Mouse (Mus musculus): ENCODE data around the gene Sept12. TPM values are rescaled to one million over a fixed set of nuclear protein-coding genes. Genes with fewer than 3 reads are reported as not detected.

The Sept12 gene
- polyA plus RNA-seq, 1 experiment from 2014 or later, result not detected

DNA sequence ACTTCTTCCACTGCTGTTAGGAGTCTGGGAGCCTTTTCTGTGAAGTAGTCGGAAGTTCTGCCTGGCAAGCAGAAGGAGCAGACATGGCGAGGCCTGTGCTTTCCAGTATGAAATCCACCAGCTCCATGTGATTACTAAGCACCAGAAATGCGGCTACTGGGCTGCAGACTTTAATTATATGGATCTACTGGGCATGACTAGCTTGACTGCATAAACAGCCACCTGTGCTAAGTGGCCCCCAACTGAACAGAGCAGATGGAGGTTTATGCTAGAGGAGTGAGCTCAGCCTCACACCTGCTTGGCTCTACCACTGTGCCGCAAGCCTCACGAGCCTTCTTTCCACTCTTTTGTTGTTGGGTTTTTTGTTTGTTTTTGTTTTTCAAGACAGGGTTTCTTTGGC, 23.1 kb downstream of the Sept12 start:
- Histone ChIP-seq H3K4me2 (ENCODE audit: low read length) (no peak overlapping the region), H3K27me3 (ENCODE audit: control insufficient read depth, insufficient read depth, low read length) (no peaks in the 10 kb centered on the region), H3K9ac (ENCODE audit: low read length) (no peak overlapping the region), H3K27ac (replicated peaks in 1 of 2; ENCODE audit: control insufficient read depth in 1 of 2, insufficient read depth in 1 of 2, low read depth in 2 of 2, low read length in 2 of 2) (no peak overlapping the region), H3K36me3 (ENCODE audit: control insufficient read depth, insufficient read depth, low read length) (no peaks in the 10 kb centered on the region), H3K4me1 (ENCODE audit: control insufficient read depth in 2 of 2, insufficient read depth in 2 of 2, low read length in 2 of 2) (peaks cover 16 to 18% of the 10 kb centered on the region in 2 experiments), H3K9me3 (ENCODE audit: control insufficient read depth, low read length) (no peaks in the 10 kb centered on the region), H3K4me3 (ENCODE audit: control insufficient read depth in 1 of 2, insufficient read depth in 1 of 2, low read depth in 1 of 2, low read length in 2 of 2) (no peak overlapping the region)
- ATAC-seq (ENCODE audit: insufficient number of reproducible peaks, insufficient read depth, low FRiP score, low read depth), result no peak
- 90% methylated on average over 5 of the region's 5 CpGs for WGBS

DNA sequence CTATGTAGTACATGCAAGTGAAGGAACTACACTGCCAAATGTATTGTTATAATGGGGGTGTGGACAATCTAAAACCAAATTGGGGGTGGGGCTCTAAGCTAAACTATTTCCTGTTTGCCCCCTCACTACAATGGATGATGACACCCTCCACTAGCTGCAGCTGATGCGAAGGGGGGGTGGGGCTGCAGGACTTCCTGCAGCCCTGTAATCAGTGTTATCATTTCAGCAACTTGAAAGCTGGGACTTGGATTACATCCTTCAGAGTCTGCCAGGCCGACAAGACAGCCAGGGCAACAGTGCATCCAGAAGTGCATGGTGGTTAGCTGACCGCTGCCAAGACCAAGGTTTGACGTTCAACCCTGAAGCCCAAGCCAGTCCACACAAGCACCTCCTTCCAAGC, 26.0 kb downstream of the Sept12 start:
- no peaks in the 10 kb centered on the region for H3K27me3 ChIP-seq (ENCODE audit: control insufficient read depth, insufficient read depth, low read length)
- no peak overlapping the region for H3K4me2 ChIP-seq (ENCODE audit: low read length)
- peak overlapping the region in 1 of 2 experiments; percentile 26; a peak in 1 of 4 replicates for H3K27ac ChIP-seq (replicated peaks in 1 of 2; ENCODE audit: control insufficient read depth in 1 of 2, insufficient read depth in 1 of 2, low read depth in 2 of 2, low read length in 2 of 2)
- no peak overlapping the region for H3K9ac ChIP-seq (ENCODE audit: low read length)
- no peak for ATAC-seq (ENCODE audit: insufficient number of reproducible peaks, insufficient read depth, low FRiP score, low read depth)
- H3K4me1 ChIP-seq (ENCODE audit: control insufficient read depth in 2 of 2, insufficient read depth in 2 of 2, low read length in 2 of 2), result peaks cover 0 to 3% of the 10 kb centered on the region in 2 experiments; a peak in 2 of 4 replicates
- WGBS, result 43% methylated on average over 4 of the region's 4 CpGs
- no peak overlapping the region for H3K4me3 ChIP-seq (ENCODE audit: control insufficient read depth in 1 of 2, insufficient read depth in 1 of 2, low read depth in 1 of 2, low read length in 2 of 2)
- H3K36me3 ChIP-seq (ENCODE audit: control insufficient read depth, insufficient read depth, low read length), result no peaks in the 10 kb centered on the region
- no peaks in the 10 kb centered on the region for H3K9me3 ChIP-seq (ENCODE audit: control insufficient read depth, low read length)

DNA sequence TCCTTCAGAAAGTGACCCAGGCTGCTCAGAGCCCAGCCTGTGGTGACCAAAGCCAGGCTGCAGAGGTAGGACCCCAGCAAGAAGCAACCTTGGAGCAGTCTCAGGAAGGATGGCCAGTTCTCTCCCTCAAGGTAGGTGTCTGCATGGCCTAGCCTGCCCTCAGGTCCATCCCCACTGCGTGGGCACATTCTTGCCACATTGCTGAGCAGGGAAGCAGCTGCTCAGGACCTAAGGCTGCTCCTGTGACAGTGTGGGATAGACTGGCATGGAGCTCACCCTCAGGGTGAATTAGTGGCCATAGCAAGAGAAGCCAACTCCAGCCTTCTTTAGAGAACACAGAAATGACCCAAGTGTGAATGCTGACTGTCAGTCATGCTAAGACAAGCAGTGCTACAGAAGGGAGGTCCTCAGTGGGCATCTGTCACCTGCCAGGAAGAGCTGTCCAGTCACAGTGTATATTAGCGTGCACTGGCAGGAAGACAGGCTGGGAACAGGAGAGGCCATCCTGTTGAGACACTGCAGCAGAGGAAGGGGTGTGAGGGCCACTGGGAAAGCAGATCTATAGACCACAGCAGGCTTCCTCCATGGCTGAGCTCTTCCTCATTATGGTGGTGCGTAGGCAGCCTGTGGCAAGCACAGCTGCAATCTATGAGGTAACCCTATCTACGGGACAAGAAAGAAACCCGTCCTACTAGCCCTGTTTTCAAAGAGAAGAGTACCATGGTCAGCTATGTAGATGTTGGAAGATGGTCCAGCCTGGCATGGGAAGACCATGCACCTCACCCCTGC, 28.4 kb downstream of the Sept12 start:
- no peaks in the 10 kb centered on the region for H3K9me3 ChIP-seq (ENCODE audit: control insufficient read depth, low read length)
- no peak for ATAC-seq (ENCODE audit: insufficient number of reproducible peaks, insufficient read depth, low FRiP score, low read depth)
- 67% methylated on average over 5 of the region's 5 CpGs for WGBS

DNA sequence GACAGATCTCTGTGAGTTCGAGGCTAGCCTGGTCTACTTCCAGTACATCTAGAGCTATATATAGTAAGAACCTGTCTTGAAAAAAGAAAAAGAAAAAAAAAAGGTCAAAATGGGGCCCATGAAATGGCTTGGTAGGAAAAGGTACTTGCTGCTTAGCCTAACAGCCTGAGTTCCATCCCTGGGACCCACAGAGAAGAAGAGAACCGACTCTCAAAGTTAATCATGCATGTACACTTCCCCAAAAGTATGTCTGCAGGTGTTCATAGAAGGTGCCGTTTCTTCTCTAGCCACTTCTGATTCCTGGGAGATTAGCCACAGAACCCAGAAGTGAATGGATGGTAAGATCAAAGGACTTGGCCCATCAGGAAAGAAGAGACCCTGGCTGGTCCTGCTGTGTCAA, 29.2 kb downstream of the Sept12 start:
- 69% methylated on average over 3 of the region's 3 CpGs for WGBS
- Histone ChIP-seq H3K4me2 (ENCODE audit: low read length) (no peak overlapping the region), H3K9me3 (ENCODE audit: control insufficient read depth, low read length) (no peaks in the 10 kb centered on the region), H3K4me1 (ENCODE audit: control insufficient read depth in 2 of 2, insufficient read depth in 2 of 2, low read length in 2 of 2) (peaks cover 4 to 10% of the 10 kb centered on the region in 2 experiments), H3K27me3 (ENCODE audit: control insufficient read depth, insufficient read depth, low read length) (no peaks in the 10 kb centered on the region), H3K27ac (replicated peaks in 1 of 2; ENCODE audit: control insufficient read depth in 1 of 2, insufficient read depth in 1 of 2, low read depth in 2 of 2, low read length in 2 of 2) (no peak overlapping the region), H3K36me3 (ENCODE audit: control insufficient read depth, insufficient read depth, low read length) (no peaks in the 10 kb centered on the region), H3K4me3 (ENCODE audit: control insufficient read depth in 1 of 2, insufficient read depth in 1 of 2, low read depth in 1 of 2, low read length in 2 of 2) (no peak overlapping the region), H3K9ac (ENCODE audit: low read length) (no peak overlapping the region)
- ATAC-seq (ENCODE audit: insufficient number of reproducible peaks, insufficient read depth, low FRiP score, low read depth), result no peak

More for the DNA sequence above, 28.4 kb downstream of the Sept12 start:
- no peak overlapping the region for H3K4me3 ChIP-seq (ENCODE audit: control insufficient read depth in 1 of 2, insufficient read depth in 1 of 2, low read depth in 1 of 2, low read length in 2 of 2)
- no peak overlapping the region for H3K27ac ChIP-seq (replicated peaks in 1 of 2; ENCODE audit: control insufficient read depth in 1 of 2, insufficient read depth in 1 of 2, low read depth in 2 of 2, low read length in 2 of 2)
- H3K9ac ChIP-seq (ENCODE audit: low read length), result no peak overlapping the region
- H3K36me3 ChIP-seq (ENCODE audit: control insufficient read depth, insufficient read depth, low read length), result no peaks in the 10 kb centered on the region
- no peaks in the 10 kb centered on the region for H3K27me3 ChIP-seq (ENCODE audit: control insufficient read depth, insufficient read depth, low read length)
- peaks cover 3 to 8% of the 10 kb centered on the region in 2 experiments; a peak in 3 of 4 replicates for H3K4me1 ChIP-seq (ENCODE audit: control insufficient read depth in 2 of 2, insufficient read depth in 2 of 2, low read length in 2 of 2)
- H3K4me2 ChIP-seq (ENCODE audit: low read length), result no peak overlapping the region

DNA sequence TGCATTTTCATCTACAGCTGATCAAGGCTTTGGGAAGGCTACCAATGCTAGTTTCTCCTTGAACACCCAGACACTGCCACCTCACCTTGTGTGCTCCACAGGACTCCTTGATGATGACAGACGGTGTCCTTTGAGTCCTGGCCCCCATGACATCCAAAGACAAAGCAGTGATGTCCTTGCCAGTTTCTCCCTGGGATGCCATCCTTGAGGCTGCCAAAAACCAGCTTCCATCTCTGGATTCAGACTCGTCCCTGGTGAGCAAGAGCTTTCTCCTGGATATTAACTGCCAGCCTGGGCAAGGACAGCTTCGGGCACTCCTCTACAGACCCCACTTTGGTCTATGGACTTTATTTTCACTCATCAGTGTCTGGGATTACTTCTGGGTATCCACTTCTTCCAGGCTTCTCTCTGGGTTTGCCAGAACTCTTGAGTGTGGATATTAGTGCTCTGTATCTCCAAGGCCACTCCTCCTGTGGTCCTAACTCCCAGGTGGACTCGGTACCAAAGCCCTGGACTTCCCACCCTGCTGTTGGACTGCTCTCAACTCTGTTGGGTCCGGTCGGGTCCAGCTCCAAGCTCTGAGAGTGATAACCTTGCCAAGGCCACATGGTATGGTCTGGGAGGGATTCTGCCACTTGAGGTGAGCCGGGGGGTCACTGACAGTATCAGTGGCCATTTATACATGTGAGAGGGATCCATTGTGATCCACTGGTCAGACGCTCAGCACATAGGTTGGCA, 32.1 kb downstream of the Sept12 start:
- WGBS, result 85% methylated on average over 8 of the region's 8 CpGs
- Histone ChIP-seq H3K4me2 (ENCODE audit: low read length) (peak overlapping the region; percentile 69), H3K4me3 (ENCODE audit: control insufficient read depth in 1 of 2, insufficient read depth in 1 of 2, low read depth in 1 of 2, low read length in 2 of 2) (peak overlapping the region in 1 of 2 experiments; percentile 62; a peak in 2 of 4 replicates), H3K27me3 (ENCODE audit: control insufficient read depth, insufficient read depth, low read length) (no peaks in the 10 kb centered on the region), H3K9ac (ENCODE audit: low read length) (peak overlapping the region; percentile 77; the same call in 1 of the 2 replicates), H3K9me3 (ENCODE audit: control insufficient read depth, low read length) (no peaks in the 10 kb centered on the region), H3K4me1 (ENCODE audit: control insufficient read depth in 2 of 2, insufficient read depth in 2 of 2, low read length in 2 of 2) (peaks cover 4 to 16% of the 10 kb centered on the region in 2 experiments; a peak in 3 of 4 replicates), H3K27ac (replicated peaks in 1 of 2; ENCODE audit: control insufficient read depth in 1 of 2, insufficient read depth in 1 of 2, low read depth in 2 of 2, low read length in 2 of 2) (no peak overlapping the region), H3K36me3 (ENCODE audit: control insufficient read depth, insufficient read depth, low read length) (no peaks in the 10 kb centered on the region)
- no peak for ATAC-seq (ENCODE audit: insufficient number of reproducible peaks, insufficient read depth, low FRiP score, low read depth)

DNA sequence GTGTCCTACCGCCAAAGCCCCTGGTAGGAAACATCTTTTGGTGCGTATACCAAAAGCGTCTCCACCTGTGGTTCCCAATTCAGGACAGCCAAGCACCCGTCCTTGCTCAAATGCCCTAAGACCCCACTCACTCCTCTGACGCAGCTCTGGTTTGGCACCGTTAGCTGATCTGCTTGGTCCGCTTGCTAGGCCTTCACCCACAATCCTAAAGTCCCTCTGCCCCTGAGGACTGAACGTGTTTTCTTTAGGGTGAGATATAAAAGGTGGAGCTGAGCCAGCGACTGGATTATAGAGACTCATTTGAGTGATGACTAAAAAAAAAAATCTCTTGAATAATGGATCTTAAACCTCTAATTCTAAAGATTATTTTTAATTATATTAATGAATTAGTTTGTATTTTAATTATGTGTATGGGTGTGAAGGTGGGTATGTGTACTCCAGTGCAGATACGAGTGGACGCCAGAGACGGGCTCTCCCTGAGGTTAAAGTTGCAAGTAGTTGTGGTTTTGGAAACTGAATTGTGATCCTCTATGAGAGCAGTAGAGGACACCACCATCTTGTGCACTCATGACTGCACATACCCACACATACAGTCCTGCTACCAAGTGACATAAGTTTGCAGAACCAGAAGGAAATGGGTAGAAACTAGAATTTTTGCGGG, 32.8 kb downstream of the Sept12 start:
- H3K4me2 ChIP-seq (ENCODE audit: low read length), result peak overlapping the region; percentile 69
- no peaks in the 10 kb centered on the region for H3K9me3 ChIP-seq (ENCODE audit: control insufficient read depth, low read length)
- 21% methylated on average over 13 of the region's 13 CpGs for WGBS
- H3K36me3 ChIP-seq (ENCODE audit: control insufficient read depth, insufficient read depth, low read length), result peaks cover 3% of the 10 kb centered on the region; the same call in 1 of the 2 replicates
- H3K27ac ChIP-seq (replicated peaks in 1 of 2; ENCODE audit: control insufficient read depth in 1 of 2, insufficient read depth in 1 of 2, low read depth in 2 of 2, low read length in 2 of 2), result peak overlapping the region; percentile 63 to 69
- no peaks in the 10 kb centered on the region for H3K27me3 ChIP-seq (ENCODE audit: control insufficient read depth, insufficient read depth, low read length)
- ATAC-seq (ENCODE audit: insufficient number of reproducible peaks, insufficient read depth, low FRiP score, low read depth), result 0 out of 2 replicates have a peak, but pooled peaks have one; percentile 1
- peak overlapping the region; percentile 62 to 91 for H3K4me3 ChIP-seq (ENCODE audit: control insufficient read depth in 1 of 2, insufficient read depth in 1 of 2, low read depth in 1 of 2, low read length in 2 of 2)
- peaks cover 4 to 16% of the 10 kb centered on the region in 2 experiments; a peak in 3 of 4 replicates for H3K4me1 ChIP-seq (ENCODE audit: control insufficient read depth in 2 of 2, insufficient read depth in 2 of 2, low read length in 2 of 2)
- H3K9ac ChIP-seq (ENCODE audit: low read length), result peak overlapping the region; percentile 77

Measured in heart, embryonic 14.5 days (tissue).